Mouse (Mus musculus) central nervous system, embryonic 11.5 days (tissue): Measurements from ENCODE around the gene Osbpl2. TPM values are rescaled to one million over a fixed set of nuclear protein-coding genes. Genes with fewer than 3 reads are reported as not detected.

ENCODE experiments used
- polyA plus RNA-seq: library from polyadenylated mRNA; depleted of rRNA; stranded (reverse); fragments of >200 nt; gene quantifications from 2 replicates; pipeline ENCODE4 v1.2.3, GENCODE M21; 2012; rRNA removed

Osbpl2 gene
- polyA plus RNA-seq, result 23.3 and 24.7 TPM in 2 replicates

GRCm38 (mm10) chr2:180118661-180119438, at the start of gene Osbpl2:
Osbpl2 (plus strand) TSS chr2:180119306.

GRCm38 (mm10) chr2:180070481-180071453, 48.3 kb upstream of the Osbpl2 start, which contains the start of gene Mtg2:
Mtg2 (plus strand) TSS chr2:180070588.

GRCm38 (mm10) chr2:180103978-180104658, 15.0 kb upstream of the Osbpl2 start, which contains the start of gene Hrh3:
Hrh3 (minus strand) TSS chr2:180104488.

GRCm38 (mm10) chr2:180170806-180171521, 51.9 kb downstream of the Osbpl2 start, which contains the start of gene Adrm1:
Adrm1 (plus strand) TSS chr2:180171485.

Other genes starting within 250 kb of the Osbpl2 start
- 19.5 and 49.6 TPM in 2 replicates for gene Taf4, start 142.7 kb upstream of the Osbpl2 start, polyA plus RNA-seq
- gene Lsm14b, start 94.3 kb upstream of the Osbpl2 start, polyA plus RNA-seq, result 139 and 142 TPM in 2 replicates
- 428 and 481 TPM in 2 replicates for gene Psma7, start 76.9 kb upstream of the Osbpl2 start, polyA plus RNA-seq
- gene Ss18l1, start 76.8 kb upstream of the Osbpl2 start, polyA plus RNA-seq, result 11.0 and 19.2 TPM in 2 replicates
- gene Mtg2, start 48.7 kb upstream of the Osbpl2 start, polyA plus RNA-seq, result 30.3 and 44.3 TPM in 2 replicates
- gene Hrh3, start 14.8 kb upstream of the Osbpl2 start, polyA plus RNA-seq, result 6.2 TPM in 2 replicates
- gene Adrm1, start 52.2 kb downstream of the Osbpl2 start, polyA plus RNA-seq, result 91.3 and 116 TPM in 2 replicates
- gene Lama5, start 106.6 kb downstream of the Osbpl2 start, polyA plus RNA-seq, result 5.6 and 16.0 TPM in 2 replicates
- gene Rps21, start 138.1 kb downstream of the Osbpl2 start, polyA plus RNA-seq, result 1,280 and 3,511 TPM in 2 replicates
- 19.3 and 32.7 TPM in 2 replicates for gene Cables2, start 154.2 kb downstream of the Osbpl2 start, polyA plus RNA-seq
- gene Rbbp8nl, start 170.6 kb downstream of the Osbpl2 start, polyA plus RNA-seq, result 0.13 and 0.19 TPM in 2 replicates
- gene Gata5, start 215.4 kb downstream of the Osbpl2 start, polyA plus RNA-seq, result 0.47 and 1.9 TPM in 2 replicates